Mouse (Mus musculus) forebrain, embryonic 15.5 days (tissue): ENCODE measurements at regions not wholly inside any gene's neighbourhood (a gene's known extent, or its start where the extent isn't known, plus 50 kb on each side); places are given as distances from the start of the nearest gene placed in this dataset.

Source experiments
- ATAC-seq: fragments of 200-750 bp; cut with Nextera tagmentation; replicated peaks from 2 replicates; pipeline ENCODE4 v1.8.0; 2017; ENCODE audit warnings: mild to moderate bottlenecking, moderate TSS enrichment, moderate library complexity
- H3K27ac ChIP-seq: fragments of 300-500 bp; sonication (generic); replicated peaks from 2 replicates; pipeline ENCODE4 v1.5.1; 2015; ENCODE audit warnings: mild to moderate bottlenecking, inconsistent platforms
- H3K27me3 ChIP-seq: fragments of 300-500 bp; sonication (generic); 2 replicates; pipeline ENCODE4 v1.6.1; 2015; ENCODE audit warnings: inconsistent platforms
- H3K36me3 ChIP-seq: fragments of 300-500 bp; sonication (generic); 2 replicates; pipeline ENCODE4 v1.6.1; 2015; ENCODE audit warnings: mild to moderate bottlenecking, inconsistent platforms
- H3K4me1 ChIP-seq: fragments of 300-500 bp; sonication (generic); 2 replicates; pipeline ENCODE4 v1.6.1; 2015; ENCODE audit warnings: inconsistent platforms
- H3K4me2 ChIP-seq: fragments of 300-500 bp; sonication (generic); replicated peaks from 2 replicates; pipeline ENCODE4 v1.6.1; 2015; ENCODE audit warnings: mild to moderate bottlenecking, inconsistent platforms
- H3K4me3 ChIP-seq: fragments of 300-500 bp; sonication (generic); 2 replicates; pipeline ENCODE4 v1.5.1; 2015; ENCODE audit warnings: mild to moderate bottlenecking, inconsistent platforms
- H3K9ac ChIP-seq: fragments of 300-500 bp; sonication (generic); replicated peaks from 2 replicates; pipeline ENCODE4 v1.6.1; 2015; ENCODE audit warnings: mild to moderate bottlenecking, inconsistent platforms
- H3K9me3 ChIP-seq: fragments of 300-500 bp; sonication (generic); 2 replicates; pipeline ENCODE4 v1.6.1; 2016; ENCODE audit warnings: inconsistent platforms
- WGBS: fragments of 180-500 bp; shearing (Covaris S2); methylation state at CpG from one replicate; pipeline ENCODE4 v1.1.7; 2015; ENCODE audit warnings: mixed read lengths; 5-methylcytosine and 5-hydroxymethylcytosine counted together

DNA sequence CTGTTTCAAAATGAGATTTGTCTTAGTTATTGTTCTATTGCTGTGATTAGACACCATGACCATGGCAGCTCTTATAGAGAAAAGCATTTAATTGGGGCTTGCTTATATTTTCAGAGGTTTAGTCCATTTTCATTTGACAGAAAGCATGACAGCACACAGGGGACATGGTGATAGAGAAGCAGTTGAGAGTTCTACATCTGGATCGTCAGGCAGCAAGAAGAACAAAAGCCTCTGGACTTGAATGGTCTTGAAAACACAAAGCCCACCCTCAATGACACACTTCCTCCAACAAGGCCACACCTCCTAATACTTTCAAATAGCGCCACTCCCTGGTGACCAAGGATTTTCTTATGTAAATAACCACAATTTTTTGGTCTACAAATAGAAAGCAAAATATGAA, 1250.5 kb downstream of the Hace1 start:
- Histone ChIP-seq H3K27ac (no peak overlapping the region), H3K9ac (no peak overlapping the region), H3K4me3 (no peak overlapping the region), H3K27me3 (no peaks in the 10 kb centered on the region), H3K36me3 (no peaks in the 10 kb centered on the region), H3K9me3 (no peaks in the 10 kb centered on the region), H3K4me2 (no peak overlapping the region), H3K4me1 (peaks cover 15% of the 10 kb centered on the region)
- ATAC-seq = no peak
- 19% methylated on average over 2 of the region's 2 CpGs for WGBS

- Histone ChIP-seq H3K27ac (no peak overlapping the region), H3K36me3 (no peaks in the 10 kb centered on the region), H3K4me2 (no peak overlapping the region), H3K4me3 (no peak overlapping the region), H3K9ac (no peak overlapping the region), H3K9me3 (no peaks in the 10 kb centered on the region), H3K27me3 (no peaks in the 10 kb centered on the region), H3K4me1 (no peaks in the 10 kb centered on the region)
- 71% methylated on average over 3 of the region's 3 CpGs for whole genome bisulfite sequencing
- no peak for ATAC-seq
These were observed 1268.1 kb downstream of the Hace1 start for GRCm38 (mm10) chr10:46845578-46846314.
